Mouse (Mus musculus) CH12.LX (cell line): ENCODE measurements at regions not wholly inside any gene's neighbourhood (a gene's known extent, or its start where the extent isn't known, plus 50 kb on each side); places are given as distances from the start of the nearest gene placed in this dataset.

Experiments
- DNase-seq: peaks from one replicate; pipeline ENCODE4 v3.0.0-alpha.2; 2013; ENCODE audit errors: extremely low read depth
- H3K27ac ChIP-seq: 2 replicates; pipeline ENCODE4 v1.5.1; 2012; ENCODE audit warnings: low read depth, mild to moderate bottlenecking, control low read depth, moderate library complexity; ENCODE audit not compliant: insufficient read depth
- H3K27me3 ChIP-seq: replicated peaks from 2 replicates; pipeline ENCODE3; 2012; ENCODE audit warnings: inconsistent platforms
- H3K36me3 ChIP-seq, 2 experiments: replicated peaks in 1 of 2; 2 replicates each; pipeline versions ENCODE3 to v1.6.1; 2012; ENCODE audit warnings: inconsistent platforms in 1 of 2, low read length in 1 of 2, mild to moderate bottlenecking in 1 of 2, mixed read lengths in 1 of 2, moderate library complexity in 1 of 2; ENCODE audit not compliant: control insufficient read depth in 1 of 2, insufficient read depth in 1 of 2
- H3K4me1 ChIP-seq, 2 experiments: 2 replicates each; pipeline ENCODE4 v1.6.1; 2012; ENCODE audit warnings: inconsistent platforms in 1 of 2, moderate library complexity in 1 of 2; ENCODE audit not compliant: insufficient read depth in 2 of 2, control insufficient read depth in 1 of 2
- H3K4me2 ChIP-seq: 2 replicates; pipeline ENCODE4 v1.6.1; 2012; ENCODE audit warnings: low read depth, mild to moderate bottlenecking, control low read depth; ENCODE audit not compliant: poor library complexity, insufficient read depth, severe bottlenecking
- H3K4me3 ChIP-seq, 3 experiments: fragments of 150-350 bp in 1 of 3; sonication (generic) in 1 of 3; replicated peaks in 1 of 3; 2 replicates each; pipeline versions ENCODE3 to v1.5.1; 2011 to 2012; ENCODE audit warnings: low read depth in 2 of 3, low read length in 2 of 3, mild to moderate bottlenecking in 2 of 3, moderate library complexity in 2 of 3, control low read depth in 1 of 3, improper control_type of control experiment in 1 of 3, inconsistent platforms in 1 of 3, mixed read lengths in 1 of 3; ENCODE audit not compliant: poor library complexity in 1 of 3
- H3K79me2 ChIP-seq: replicated peaks from 2 replicates; pipeline ENCODE4 v1.6.1; 2012; ENCODE audit warnings: mild to moderate bottlenecking, moderate library complexity; ENCODE audit not compliant: control insufficient read depth, poor library complexity, insufficient read depth, severe bottlenecking; ENCODE audit errors: extremely low read depth
- H3K9ac ChIP-seq: 2 replicates; pipeline ENCODE4 v1.6.1; 2012; ENCODE audit warnings: low read depth, mild to moderate bottlenecking, control low read depth, moderate library complexity; ENCODE audit not compliant: insufficient read depth
- H3K9me3 ChIP-seq: replicated peaks from 2 replicates; pipeline ENCODE3; 2012; ENCODE audit warnings: low read length, inconsistent platforms, mixed read lengths
- BHLHE40 ChIP-seq: IDR thresholded peaks from 2 replicates; pipeline ENCODE4 v1.6.1; 2011; ENCODE audit warnings: mild to moderate bottlenecking, low read depth, low read length, improper control_type of control experiment
- CHD1 ChIP-seq: IDR thresholded peaks from 2 replicates; pipeline ENCODE4 v1.6.1; 2012; ENCODE audit warnings: low read depth, low read length, improper control_type of control experiment, inconsistent platforms
- CHD2 ChIP-seq: IDR thresholded peaks from 2 replicates; pipeline ENCODE4 v1.6.1; 2011; ENCODE audit warnings: low read length, improper control_type of control experiment
- E2F4 ChIP-seq: IDR thresholded peaks from 2 replicates; pipeline ENCODE4 v1.6.1; 2011; ENCODE audit warnings: low read depth, low read length, improper control_type of control experiment; ENCODE audit not compliant: insufficient replicate concordance
- ELF1 ChIP-seq: IDR thresholded peaks from 2 replicates; pipeline ENCODE4 v1.6.1; 2014; ENCODE audit warnings: low read depth, mild to moderate bottlenecking, inconsistent platforms, low read length, improper control_type of control experiment
- EP300 ChIP-seq: IDR thresholded peaks from 2 replicates; pipeline ENCODE4 v1.6.1; 2011; ENCODE audit warnings: low read length, improper control_type of control experiment
- GABPA ChIP-seq: IDR thresholded peaks from 2 replicates; pipeline ENCODE4 v1.6.1; 2012; ENCODE audit warnings: low read depth, low read length, improper control_type of control experiment, inconsistent platforms; ENCODE audit not compliant: insufficient replicate concordance
- HCFC1 ChIP-seq: IDR thresholded peaks from 2 replicates; pipeline ENCODE4 v1.6.1; 2012; ENCODE audit warnings: low read depth, mild to moderate bottlenecking, inconsistent platforms, low read length, improper control_type of control experiment
- JUN ChIP-seq: IDR thresholded peaks from 2 replicates; pipeline ENCODE4 v1.6.1; 2011; ENCODE audit warnings: low read depth, mild to moderate bottlenecking, low read length, improper control_type of control experiment, moderate library complexity; ENCODE audit not compliant: insufficient read depth
- KAT2A ChIP-seq: IDR thresholded peaks from 2 replicates; pipeline ENCODE4 v1.6.1; 2012; ENCODE audit warnings: low read length, improper control_type of control experiment, inconsistent platforms; ENCODE audit not compliant: insufficient replicate concordance
- MAFK ChIP-seq: IDR thresholded peaks from 2 replicates; pipeline ENCODE4 v1.6.1; 2011; ENCODE audit warnings: low read length, improper control_type of control experiment; ENCODE audit not compliant: insufficient replicate concordance
- MAZ ChIP-seq: IDR thresholded peaks from 2 replicates; pipeline ENCODE4 v1.6.1; 2012; ENCODE audit warnings: low read depth, mild to moderate bottlenecking, inconsistent platforms, low read length, improper control_type of control experiment, moderate library complexity
- MXI1 ChIP-seq: IDR thresholded peaks from 2 replicates; pipeline ENCODE4 v1.6.1; 2011; ENCODE audit warnings: mild to moderate bottlenecking, low read depth, low read length, improper control_type of control experiment
- PAX5 ChIP-seq: IDR thresholded peaks from 2 replicates; pipeline ENCODE4 v1.6.1; 2012; ENCODE audit warnings: low read length, inconsistent platforms, mixed read lengths
- POLR2AphosphoS2 ChIP-seq: IDR thresholded peaks from 2 replicates; pipeline ENCODE4 v1.6.1; 2011; ENCODE audit warnings: low read depth, low read length, improper control_type of control experiment
- RAD21 ChIP-seq: IDR thresholded peaks from 2 replicates; pipeline ENCODE4 v1.6.1; 2011; ENCODE audit warnings: low read depth, mild to moderate bottlenecking, low read length, improper control_type of control experiment, moderate library complexity
- RCOR1 ChIP-seq: conservative IDR thresholded peaks from 2 replicates; pipeline ENCODE4 v1.6.1; 2012; ENCODE audit warnings: low read depth, mild to moderate bottlenecking, inconsistent platforms, low read length, improper control_type of control experiment
- SIN3A ChIP-seq: IDR thresholded peaks from 2 replicates; pipeline ENCODE4 v1.6.1; 2012; ENCODE audit warnings: low read length, improper control_type of control experiment, inconsistent platforms
- SMC3 ChIP-seq: IDR thresholded peaks from 2 replicates; pipeline ENCODE4 v1.6.1; 2011; ENCODE audit warnings: low read depth, low read length, improper control_type of control experiment
- TBP ChIP-seq: conservative IDR thresholded peaks from 2 replicates; pipeline ENCODE4 v1.6.1; 2011; ENCODE audit warnings: low read depth, low read length, improper control_type of control experiment
- TCF12 ChIP-seq: IDR thresholded peaks from 2 replicates; pipeline ENCODE4 v1.6.1; 2014; ENCODE audit warnings: low read depth, mild to moderate bottlenecking, inconsistent platforms, low read length, improper control_type of control experiment
- UBTF ChIP-seq: IDR thresholded peaks from 2 replicates; pipeline ENCODE4 v1.6.1; 2012; ENCODE audit warnings: low read depth, mild to moderate bottlenecking, inconsistent platforms, low read length, improper control_type of control experiment, moderate library complexity
- ZC3H11A ChIP-seq: IDR thresholded peaks from 2 replicates; pipeline ENCODE4 v1.6.1; 2012; ENCODE audit warnings: low read depth, mild to moderate bottlenecking, inconsistent platforms, low read length, improper control_type of control experiment
- dilution Hi-C: fragments of 300-500 bp; cut with MboI; formaldehyde crosslinking; loops from 2 replicates; pipeline ENCODE4 v1.14.3; 2020; ENCODE audit warnings: low sequenced_read_pairs; ENCODE audit not compliant: extremely low pct_unique_long_range_greater_than_20kb, extremely low pct_ligation_motif_present
- in situ Hi-C: fragments of 300-500 bp; cut with MboI; formaldehyde crosslinking; loops from 3 replicates; pipeline ENCODE4 v1.14.3; 2019; ENCODE audit warnings: low sequenced_read_pairs, low pct_ligation_motif_present, low pct_unique_long_range_greater_than_20kb, mixed read lengths

- no peak overlapping the region for H3K9ac ChIP-seq
Observed at GRCm38 (mm10) chr3:37834626-37835025, 110.3 kb upstream of the Gm5148 start.

GRCm38 (mm10) chr3:37833387-37833786 lies 109.1 kb upstream of the Gm5148 start:
- Histone ChIP-seq H3K9me3 (no peaks in the 10 kb centered on the region), H3K4me2 (no peak overlapping the region), H3K9ac (no peak overlapping the region), H3K27ac (no peak overlapping the region), H3K79me2 (no peaks in the 10 kb centered on the region), H3K27me3 (no peaks in the 10 kb centered on the region), H3K36me3 (no peaks in the 10 kb centered on the region), H3K4me1 (no peaks in the 10 kb centered on the region), H3K4me3 (no peak overlapping the region)
- dilution Hi-C loops (no loop called here), in situ Hi-C loops (no loop called here)
- TF ChIP-seq RAD21 (no peak), MAFK (no peak), CHD1 (no peak), POLR2AphosphoS2 (no peak), PAX5 (no peak), ZC3H11A (no peak), KAT2A (no peak), CHD2 (no peak), E2F4 (no peak), TBP (no peak), TCF12 (no peak)
- DNase-seq: no peak

More at GRCm38 (mm10) chr3:37834626-37835025, 110.3 kb upstream of the Gm5148 start:
- in situ Hi-C loops (no loop called here), dilution Hi-C loops (no loop called here)
- DNase-seq: no peak
- H3K9me3 ChIP-seq: no peaks in the 10 kb centered on the region
- no peak overlapping the region for H3K27ac ChIP-seq
- H3K79me2 ChIP-seq: no peaks in the 10 kb centered on the region
- no peaks in the 10 kb centered on the region for H3K36me3 ChIP-seq
- no peak overlapping the region for H3K4me3 ChIP-seq
- H3K27me3 ChIP-seq: no peaks in the 10 kb centered on the region
- TF ChIP-seq SMC3 (no peak), UBTF (no peak), ELF1 (no peak), SIN3A (no peak), GABPA (no peak), EP300 (no peak), BHLHE40 (no peak), RCOR1 (no peak), JUN (no peak), TCF12 (no peak), TBP (no peak), MAZ (no peak), HCFC1 (no peak), PAX5 (no peak), MXI1 (no peak)
- H3K4me2 ChIP-seq: no peak overlapping the region
- H3K4me1 ChIP-seq: no peaks in the 10 kb centered on the region
